Mouse (Mus musculus) myocyte (in vitro differentiated cells): ENCODE results near the gene Tssk1.

Experiments
- E2F4 ChIP-seq: IDR thresholded peaks from one replicate; pipeline ENCODE4 v1.6.1; 2011; ENCODE audit warnings: mild to moderate bottlenecking, control low read depth, moderate library complexity; ENCODE audit not compliant: insufficient read depth
- MAX ChIP-seq: IDR thresholded peaks from one replicate; pipeline ENCODE4 v1.6.1; 2011; ENCODE audit warnings: low read depth, mild to moderate bottlenecking, control low read depth
- POLR2A ChIP-seq: IDR thresholded peaks from one replicate; pipeline ENCODE4 v1.6.1; 2011; ENCODE audit warnings: low read depth, mild to moderate bottlenecking, control low read depth, moderate library complexity; ENCODE audit not compliant: insufficient read length

GRCm38 (mm10) chr16:17928627-17929104 lies 34.6 kb downstream of the Tssk1 start:
- TF ChIP-seq POLR2A (no peak), MAX (no peak), E2F4 (no peak)
